Mouse (Mus musculus) heart, embryonic 13.5 days (tissue): Measurements from ENCODE around the gene Abcf2. TPM values are rescaled to one million over a fixed set of nuclear protein-coding genes. Genes with fewer than 3 reads are reported as not detected.

Experiments
- ATAC-seq: fragments of 200-750 bp; cut with Nextera tagmentation; 2 replicates; pipeline ENCODE4 v1.8.0; 2017; ENCODE audit warnings: moderate TSS enrichment; ENCODE audit not compliant: insufficient number of reproducible peaks, low FRiP score, low TSS enrichment; ENCODE audit errors: extremely low read depth
- H3K27ac ChIP-seq: fragments of 300-500 bp; sonication (generic); replicated peaks from 2 replicates; pipeline ENCODE4 v1.5.1; 2015; ENCODE audit warnings: moderate library complexity, mild to moderate bottlenecking, inconsistent platforms
- H3K27me3 ChIP-seq: fragments of 300-500 bp; sonication (generic); replicated peaks from 2 replicates; pipeline ENCODE4 v1.6.1; 2015; ENCODE audit warnings: mild to moderate bottlenecking, inconsistent platforms
- H3K36me3 ChIP-seq: fragments of 300-500 bp; sonication (generic); 2 replicates; pipeline ENCODE4 v1.6.1; 2015; ENCODE audit warnings: mild to moderate bottlenecking, inconsistent platforms
- H3K4me1 ChIP-seq: fragments of 300-500 bp; sonication (generic); 2 replicates; pipeline ENCODE4 v1.6.1; 2015; ENCODE audit warnings: inconsistent platforms
- H3K4me2 ChIP-seq: fragments of 300-500 bp; sonication (generic); 2 replicates; pipeline ENCODE4 v1.6.1; 2015; ENCODE audit warnings: inconsistent platforms, mild to moderate bottlenecking, moderate library complexity
- H3K4me3 ChIP-seq: fragments of 300-500 bp; sonication (generic); 2 replicates; pipeline ENCODE4 v1.5.1; 2015; ENCODE audit warnings: moderate library complexity, mild to moderate bottlenecking, inconsistent platforms
- H3K9ac ChIP-seq: fragments of 300-500 bp; sonication (generic); 2 replicates; pipeline ENCODE4 v1.6.1; 2015; ENCODE audit warnings: inconsistent platforms, mild to moderate bottlenecking, moderate library complexity
- H3K9me3 ChIP-seq: fragments of 300-500 bp; sonication (generic); 2 replicates; pipeline ENCODE4 v1.6.1; 2016; ENCODE audit warnings: inconsistent platforms
- WGBS: fragments of 180-500 bp; shearing (Covaris S2); methylation state at CpG from one replicate; pipeline ENCODE4 v1.1.7; 2015; ENCODE audit warnings: mixed read lengths; 5-methylcytosine and 5-hydroxymethylcytosine counted together
- polyA plus RNA-seq: library from polyadenylated mRNA; unstranded; fragments of >200 nt; fragmentation: Nextera tagmentation; extraction: Ambion mirVana; gene quantifications from 2 replicates; pipeline ENCODE4 v1.2.1, GENCODE M21; 2015

The Abcf2 gene
- polyA plus RNA-seq, 1 experiment from 2014 or later: 66.7 TPM

DNA sequence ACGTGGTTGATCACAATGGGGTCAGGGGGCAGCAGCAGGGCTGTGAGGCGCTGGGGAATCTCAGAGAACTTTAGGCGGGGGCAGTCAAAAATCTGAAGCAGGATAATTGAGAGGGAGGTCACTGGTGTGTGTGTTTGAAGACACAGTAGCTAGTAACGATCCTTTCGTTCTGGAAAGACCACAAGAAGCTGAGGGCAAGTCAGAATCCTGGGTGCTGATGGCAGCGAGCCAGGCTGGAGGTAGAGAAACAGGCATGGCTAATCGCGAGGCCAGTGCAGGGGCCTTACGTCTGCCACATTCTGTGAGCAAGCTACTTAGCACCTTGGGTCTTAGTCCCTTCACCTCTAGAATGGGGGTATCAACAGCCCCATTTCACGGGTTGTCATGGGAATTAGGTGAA lies 16.7 kb upstream of the Abcf2 start:
- 66% methylated on average over 10 of the region's 10 CpGs for WGBS
- H3K36me3 ChIP-seq: peaks cover 84% of the 10 kb centered on the region
- ATAC-seq: no peak
- no peaks in the 10 kb centered on the region for H3K9me3 ChIP-seq
- H3K27ac ChIP-seq: no peak overlapping the region
- H3K27me3 ChIP-seq: peaks cover 3% of the 10 kb centered on the region; the same call in 1 of the 2 replicates
- H3K4me3 ChIP-seq: no peak overlapping the region
- H3K4me2 ChIP-seq: no peak overlapping the region
- no peak overlapping the region for H3K9ac ChIP-seq
- H3K4me1 ChIP-seq: peaks cover 52% of the 10 kb centered on the region

GRCm38 (mm10) chr5:24593230-24593629 lies 16.0 kb upstream of the Abcf2 start:
- no peak overlapping the region for H3K27ac ChIP-seq
- no peak overlapping the region for H3K4me2 ChIP-seq
- ATAC-seq: no peak
- WGBS: 85% methylated on average over 10 of the region's 10 CpGs
- H3K36me3 ChIP-seq: peaks cover 91% of the 10 kb centered on the region
- no peak overlapping the region for H3K9ac ChIP-seq
- no peaks in the 10 kb centered on the region for H3K9me3 ChIP-seq
- H3K4me1 ChIP-seq: peaks cover 52% of the 10 kb centered on the region
- H3K27me3 ChIP-seq: no peaks in the 10 kb centered on the region
- no peak overlapping the region for H3K4me3 ChIP-seq

GRCm38 (mm10) chr5:24592471-24593160 lies 15.3 kb upstream of the Abcf2 start:
- H3K4me1 ChIP-seq: peaks cover 52% of the 10 kb centered on the region
- H3K9me3 ChIP-seq: no peaks in the 10 kb centered on the region
- H3K9ac ChIP-seq: 0 out of 2 replicates have a peak overlapping the region, but pooled peaks have one; percentile 16
- peaks cover 92% of the 10 kb centered on the region for H3K36me3 ChIP-seq
- no peak overlapping the region for H3K4me2 ChIP-seq
- no peaks in the 10 kb centered on the region for H3K27me3 ChIP-seq
- H3K4me3 ChIP-seq: no peak overlapping the region
- 65% methylated on average over 21 of the region's 21 CpGs for WGBS
- H3K27ac ChIP-seq: no peak overlapping the region
- no peak for ATAC-seq

GRCm38 (mm10) chr5:24591796-24592470 lies 14.7 kb upstream of the Abcf2 start:
- ATAC-seq: no peak
- H3K27me3 ChIP-seq: no peaks in the 10 kb centered on the region
- no peak overlapping the region for H3K4me3 ChIP-seq
- no peaks in the 10 kb centered on the region for H3K9me3 ChIP-seq
- H3K36me3 ChIP-seq: peaks cover 88% of the 10 kb centered on the region
- H3K27ac ChIP-seq: no peak overlapping the region
- 53% methylated on average over 24 of the region's 24 CpGs for WGBS
- H3K4me1 ChIP-seq: peaks cover 55% of the 10 kb centered on the region
- H3K4me2 ChIP-seq: peak overlapping the region; percentile 14; the same call in 1 of the 2 replicates
- H3K9ac ChIP-seq: peak overlapping the region; percentile 65; the same call in 1 of the 2 replicates

DNA sequence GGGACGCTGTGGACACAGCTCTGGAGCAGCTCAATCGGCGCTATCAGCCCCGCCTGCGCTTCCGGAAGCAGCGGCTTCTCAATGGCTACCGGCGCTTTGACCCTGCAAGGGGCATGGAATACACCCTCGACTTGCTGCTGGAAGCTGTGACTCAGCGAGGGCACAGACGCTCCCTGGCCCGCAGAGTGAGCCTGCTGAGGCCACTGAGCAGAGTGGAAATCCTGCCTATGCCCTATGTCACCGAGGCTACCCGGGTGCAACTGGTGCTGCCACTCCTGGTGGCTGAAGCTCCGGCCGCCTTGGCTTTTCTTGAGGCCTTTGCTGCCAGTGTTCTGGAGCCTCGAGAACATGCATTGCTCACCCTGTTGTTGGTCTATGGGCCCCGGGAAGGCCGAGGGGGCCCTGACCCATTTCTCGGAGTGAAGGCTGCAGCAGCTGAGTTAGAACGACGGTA lies 14.0 kb upstream of the Abcf2 start:
- Histone ChIP-seq H3K4me2 (peak overlapping the region; percentile 14), H3K27ac (no peak overlapping the region; the same call in 1 of the 2 replicates), H3K4me1 (peaks cover 49% of the 10 kb centered on the region), H3K36me3 (peaks cover 82% of the 10 kb centered on the region), H3K9me3 (no peaks in the 10 kb centered on the region), H3K9ac (peak overlapping the region; percentile 65; the same call in 1 of the 2 replicates), H3K27me3 (no peaks in the 10 kb centered on the region), H3K4me3 (no peak overlapping the region)
- ATAC-seq: no peak
- WGBS: 28% methylated on average over 23 of the region's 23 CpGs

GRCm38 (mm10) chr5:24589511-24590500 lies 12.5 kb upstream of the Abcf2 start:
- peaks cover 67% of the 10 kb centered on the region for H3K36me3 ChIP-seq
- 84% methylated on average over 20 of the region's 20 CpGs for WGBS
- ATAC-seq: no peak

DNA sequence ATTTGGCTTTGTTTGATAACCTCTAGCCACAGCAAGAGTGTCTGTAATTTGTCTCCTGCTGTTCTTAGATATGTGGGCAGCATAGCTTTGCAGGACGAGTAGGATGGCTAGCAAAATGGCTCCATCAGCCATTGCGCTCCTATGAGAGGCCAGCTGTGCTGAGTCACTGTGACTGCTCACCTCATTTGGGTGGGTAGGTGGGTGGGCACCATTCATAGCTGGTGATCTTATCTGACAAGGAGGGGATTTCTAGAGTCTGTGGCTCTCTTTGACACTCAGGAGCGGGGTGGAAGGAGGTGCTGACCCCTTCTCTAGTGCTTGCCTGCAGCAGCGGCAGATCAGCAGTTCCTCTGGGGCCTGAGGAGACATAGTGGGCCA lies 9.9 kb upstream of the Abcf2 start:
- H3K9ac ChIP-seq: peak overlapping the region; percentile 92
- WGBS: 14% methylated on average over 4 of the region's 4 CpGs
- H3K36me3 ChIP-seq: peaks cover 41% of the 10 kb centered on the region
- ATAC-seq: no peak
- peak overlapping the region; percentile 90 for H3K4me2 ChIP-seq
- H3K4me1 ChIP-seq: peaks cover 40% of the 10 kb centered on the region
- no peaks in the 10 kb centered on the region for H3K27me3 ChIP-seq
- peak overlapping the region; percentile 92 for H3K4me3 ChIP-seq
- H3K9me3 ChIP-seq: no peaks in the 10 kb centered on the region
- peak overlapping the region; percentile 77 for H3K27ac ChIP-seq

More at GRCm38 (mm10) chr5:24589511-24590500, 12.5 kb upstream of the Abcf2 start:
- Histone ChIP-seq H3K9ac (no peak overlapping the region), H3K4me1 (peaks cover 53% of the 10 kb centered on the region), H3K9me3 (no peaks in the 10 kb centered on the region), H3K4me2 (no peak overlapping the region), H3K4me3 (no peak overlapping the region), H3K27ac (no peak overlapping the region), H3K27me3 (no peaks in the 10 kb centered on the region)

- H3K4me2 ChIP-seq: peak within 1 kb of the TSS; percentile 90
- no peaks in the 10 kb centered on the region for H3K27me3 ChIP-seq
- H3K9ac ChIP-seq: peak within 1 kb of the TSS; percentile 92
- WGBS: under 1% methylated on average over 43 of the region's 43 CpGs
- H3K4me1 ChIP-seq: peaks cover 35% of the 10 kb centered on the region
- H3K36me3 ChIP-seq: peaks cover 35% of the 10 kb centered on the region
- H3K27ac ChIP-seq: peak within 1 kb of the TSS; percentile 77
- no peaks in the 10 kb centered on the region for H3K9me3 ChIP-seq
- peak; percentile 59; the same call in 1 of the 2 replicates for ATAC-seq
- peak within 1 kb of the TSS; percentile 92 for H3K4me3 ChIP-seq
Observed at GRCm38 (mm10) chr5:24586547-24587199, 9.4 kb upstream of the Abcf2 start, which contains the start of gene Chpf2. Chpf2 (plus strand) TSS chr5:24586741.

DNA sequence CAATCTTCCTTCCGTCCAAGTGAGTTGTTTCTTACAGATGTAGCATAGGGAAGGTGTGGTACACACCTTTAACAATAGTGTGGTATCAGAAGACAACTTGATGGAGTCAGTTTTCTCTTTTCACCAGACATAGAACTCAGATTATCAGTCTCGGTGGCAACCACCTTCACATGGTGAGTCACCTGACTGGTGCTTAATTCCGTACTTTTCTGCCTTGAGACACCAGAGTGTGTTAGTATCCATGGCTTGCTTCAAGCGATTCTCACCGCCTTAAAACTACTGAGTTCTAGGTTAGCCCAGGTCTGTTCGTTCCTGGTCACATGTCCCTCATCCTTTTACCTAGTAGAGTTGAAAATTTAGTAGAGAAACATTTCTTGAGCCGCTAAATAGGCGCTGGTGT lies 8.8 kb upstream of the Abcf2 start:
- Histone ChIP-seq H3K36me3 (peaks cover 30% of the 10 kb centered on the region), H3K27me3 (no peaks in the 10 kb centered on the region), H3K9ac (peak overlapping the region; percentile 92), H3K4me1 (peaks cover 30% of the 10 kb centered on the region), H3K4me3 (peak overlapping the region; percentile 92), H3K4me2 (peak overlapping the region; percentile 90), H3K9me3 (no peaks in the 10 kb centered on the region), H3K27ac (peak overlapping the region; percentile 77; the same call in 1 of the 2 replicates)
- no peak for ATAC-seq
- 11% methylated on average over 8 of the region's 8 CpGs for WGBS

GRCm38 (mm10) chr5:24578109-24578963 lies 1.1 kb upstream of the Abcf2 start:
- Histone ChIP-seq H3K9ac (peak overlapping the region; percentile 75), H3K27me3 (no peaks in the 10 kb centered on the region), H3K9me3 (no peaks in the 10 kb centered on the region), H3K4me3 (peak overlapping the region; percentile 89), H3K4me1 (peaks cover 17% of the 10 kb centered on the region), H3K27ac (peak overlapping the region; percentile 79), H3K4me2 (peak overlapping the region; percentile 92), H3K36me3 (peaks cover 25% of the 10 kb centered on the region)
- WGBS: 65% methylated on average over 6 of the region's 6 CpGs
- ATAC-seq: no peak
